ENCODE assay signal across 8 mouse cellular contexts in genomic region chr10:4078979-4079630, GRCm38 (mm10).
DNase-seq lines count a peak whose midpoint lies in the region; TF ChIP-seq lines count a peak whose summit lies in the region.

No protein-coding gene starts in this region.

- intact Hi-C loops in gastrocnemius, adult 2 months (cut with DNase I), result no loop called here

- DNase-seq in gastrocnemius, adult 2 months, result no peak
- no peak for DNase-seq in gastrocnemius, postnatal 4 days (ENCODE audit: low spot score in 2 of 2)
- DNase-seq in brain, adult 2 months (ENCODE audit: low read depth, low spot score), result peak; percentile 20
- DNase-seq in induced T-regulatory cell, adult 2 months (ENCODE audit: low read depth), result peak; percentile 17
- peak; percentile 52 for DNase-seq in lung, postnatal 25 days (ENCODE audit: low spot score)
- DNase-seq in layer of hippocampus, adult 9-10 months (ENCODE audit: low spot score), result no peak
- DNase-seq in spleen, postnatal 10 days (ENCODE audit: low spot score in 2 of 2), result no peak
- no peak for DNase-seq in frontal cortex, postnatal 14 days (ENCODE audit: low spot score in 2 of 2)

- peak overlapping the region; percentile 85 for H3K27ac ChIP-seq in gastrocnemius, adult 2 months

- peak overlapping the region; percentile 45 for H3K4me3 ChIP-seq in gastrocnemius, adult 2 months

- TF ChIP-seq CTCF in gastrocnemius, adult 2 months (IDR thresholded peaks at IDR 0.05), result no peak

Comparison
In these comparisons a context has a peak if more than half of its experiments do, and no peak if none do; other contexts are left out.
1. DNase-seq: peak in brain, adult 2 months (single experiment), induced T-regulatory cell, adult 2 months (single experiment) and lung, postnatal 25 days (single experiment); none in gastrocnemius, adult 2 months (single experiment), gastrocnemius, postnatal 4 days (0 of 2), layer of hippocampus, adult 9-10 months (single experiment), spleen, postnatal 10 days (0 of 2) and frontal cortex, postnatal 14 days (0 of 2).